Mouse (Mus musculus) forebrain, postnatal 0 days (tissue): ENCODE measurements at regions not wholly inside any gene's neighbourhood (a gene's known extent, or its start where the extent isn't known, plus 50 kb on each side); places are given as distances from the start of the nearest gene placed in this dataset.

Experiments used
- ATAC-seq: fragments of 200-750 bp; cut with Nextera tagmentation; 2 replicates; pipeline ENCODE4 v1.8.0; 2017; ENCODE audit warnings: mild to moderate bottlenecking, moderate library complexity
- DNase-seq: peaks from one replicate; pipeline ENCODE4 v3.0.0-alpha.2; 2015
- H3K27ac ChIP-seq: fragments of 300-500 bp; sonication (generic); 2 replicates; pipeline ENCODE4 v1.5.1; 2014; ENCODE audit warnings: low read depth, mild to moderate bottlenecking, antibody characterized with exemption, low read length, moderate library complexity, mixed read lengths
- H3K27me3 ChIP-seq: fragments of 300-500 bp; sonication (generic); 2 replicates; pipeline ENCODE4 v1.6.1; 2014; ENCODE audit warnings: mild to moderate bottlenecking, low read length, mixed read lengths; ENCODE audit not compliant: insufficient read depth
- H3K36me3 ChIP-seq: fragments of 300-500 bp; sonication (generic); 2 replicates; pipeline ENCODE4 v1.6.1; 2014; ENCODE audit warnings: mild to moderate bottlenecking, moderate library complexity; ENCODE audit not compliant: insufficient read depth
- H3K4me1 ChIP-seq: fragments of 300-500 bp; sonication (generic); 2 replicates; pipeline ENCODE4 v1.6.1; 2014; ENCODE audit warnings: antibody characterized with exemption; ENCODE audit not compliant: insufficient read depth
- H3K4me2 ChIP-seq: fragments of 300-500 bp; sonication (generic); 2 replicates; pipeline ENCODE4 v1.6.1; 2014; ENCODE audit warnings: low read depth, mild to moderate bottlenecking, moderate library complexity
- H3K4me3 ChIP-seq: fragments of 300-500 bp; sonication (generic); 2 replicates; pipeline ENCODE4 v1.5.1; 2014; ENCODE audit warnings: low read depth, low read length, mixed read lengths
- H3K9ac ChIP-seq: fragments of 300-500 bp; sonication (generic); 2 replicates; pipeline ENCODE4 v1.6.1; 2014; ENCODE audit warnings: mild to moderate bottlenecking
- H3K9me3 ChIP-seq: fragments of 300-500 bp; sonication (generic); 2 replicates; pipeline ENCODE4 v1.6.1; 2016; ENCODE audit warnings: low read length
- CTCF ChIP-seq: sonication (generic); IDR thresholded peaks from 2 replicates; pipeline ENCODE4 v1.5.1; 2016; ENCODE audit warnings: antibody characterized with exemption, control low read depth, low read depth
- WGBS: fragments of 180-500 bp; shearing (Covaris S2); extraction: QIAGEN DNeasy Blood & Tissue Kit; methylation state at CpG from one replicate; pipeline ENCODE4 v1.1.7; 2014; 5-methylcytosine and 5-hydroxymethylcytosine counted together

DNA sequence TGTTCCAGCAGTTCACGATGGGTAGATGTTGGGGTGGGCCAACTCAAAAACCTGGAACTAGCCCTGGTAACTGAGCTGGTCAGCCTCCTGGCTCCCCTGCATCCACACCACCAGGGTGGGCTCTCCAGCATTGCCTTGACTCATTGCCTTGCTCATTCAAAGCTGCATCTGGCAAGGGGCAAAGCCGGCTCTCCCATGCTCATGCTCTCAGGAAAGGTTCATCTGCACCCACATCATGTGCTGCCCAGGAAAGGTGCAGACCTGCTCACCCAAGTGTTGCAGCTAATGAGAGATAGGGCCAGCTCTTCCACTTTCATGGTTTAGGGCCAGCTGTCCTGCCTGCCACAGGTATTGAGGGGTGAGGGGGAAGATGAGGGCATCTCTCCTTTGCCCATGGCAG lies 437.9 kb downstream of the Glrx3 start:
- Histone ChIP-seq H3K9ac (no peak overlapping the region), H3K4me1 (no peaks in the 10 kb centered on the region), H3K27me3 (no peaks in the 10 kb centered on the region), H3K27ac (no peak overlapping the region), H3K36me3 (no peaks in the 10 kb centered on the region), H3K4me3 (no peak overlapping the region), H3K9me3 (no peaks in the 10 kb centered on the region), H3K4me2 (no peak overlapping the region)
- 93% methylated on average over 2 of the region's 2 CpGs for WGBS
- ATAC-seq = no peak
- no peak for TF ChIP-seq CTCF
- no peak for DNase-seq

GRCm38 (mm10) chr7:137879296-137879695 lies 441.9 kb downstream of the Glrx3 start:
- ATAC-seq (no peak), DNase-seq (no peak)
- TF ChIP-seq CTCF = no peak
- H3K9me3 ChIP-seq = no peaks in the 10 kb centered on the region
- H3K9ac ChIP-seq = no peak overlapping the region
- no peaks in the 10 kb centered on the region for H3K27me3 ChIP-seq
- H3K4me3 ChIP-seq = no peak overlapping the region
- no peaks in the 10 kb centered on the region for H3K36me3 ChIP-seq
- H3K27ac ChIP-seq = no peak overlapping the region
- H3K4me2 ChIP-seq = no peak overlapping the region
- no peaks in the 10 kb centered on the region for H3K4me1 ChIP-seq
- WGBS = 78% methylated on average over 12 of the region's 12 CpGs

- Histone ChIP-seq H3K36me3 (no peaks in the 10 kb centered on the region), H3K4me1 (no peaks in the 10 kb centered on the region), H3K27me3 (no peaks in the 10 kb centered on the region), H3K4me3 (no peak overlapping the region), H3K9me3 (no peaks in the 10 kb centered on the region), H3K4me2 (no peak overlapping the region), H3K9ac (no peak overlapping the region), H3K27ac (no peak overlapping the region)
- DNase-seq (no peak), ATAC-seq (no peak)
- 62% methylated on average over 5 of the region's 5 CpGs for WGBS
- no peak for TF ChIP-seq CTCF
These were observed 445.5 kb downstream of the Glrx3 start for GRCm38 (mm10) chr7:137882876-137883275.

DNA sequence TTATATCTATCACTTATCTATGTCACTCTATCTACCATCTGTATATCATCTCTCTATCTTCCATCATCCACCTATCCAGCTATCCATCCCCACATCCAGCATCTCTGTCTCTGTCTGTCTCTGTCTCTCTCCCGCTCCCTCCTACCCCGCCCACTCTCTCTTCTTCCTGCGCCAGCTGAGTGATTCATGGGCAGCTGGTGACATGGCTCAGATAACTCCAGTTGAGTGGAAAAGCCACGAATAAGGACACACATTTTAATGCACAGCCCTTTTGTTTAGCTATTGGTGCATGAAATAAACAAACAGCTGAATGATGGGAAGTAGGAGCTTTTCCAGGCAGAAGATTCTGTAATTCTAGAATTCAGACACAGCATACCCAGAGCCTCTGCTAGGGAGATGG lies 446.3 kb downstream of the Glrx3 start:
- 67% methylated on average over 4 of the region's 4 CpGs for WGBS
- H3K9ac ChIP-seq = no peak overlapping the region
- no peak overlapping the region for H3K27ac ChIP-seq
- no peaks in the 10 kb centered on the region for H3K36me3 ChIP-seq
- no peaks in the 10 kb centered on the region for H3K9me3 ChIP-seq
- no peak overlapping the region for H3K4me2 ChIP-seq
- ATAC-seq = no peak
- no peaks in the 10 kb centered on the region for H3K4me1 ChIP-seq
- TF ChIP-seq CTCF = no peak
- no peaks in the 10 kb centered on the region for H3K27me3 ChIP-seq
- DNase-seq = no peak
- H3K4me3 ChIP-seq = no peak overlapping the region

GRCm38 (mm10) chr7:137885146-137885545 lies 447.7 kb downstream of the Glrx3 start:
- Histone ChIP-seq H3K4me2 (no peak overlapping the region), H3K9ac (no peak overlapping the region), H3K9me3 (no peaks in the 10 kb centered on the region), H3K36me3 (no peaks in the 10 kb centered on the region), H3K27me3 (no peaks in the 10 kb centered on the region), H3K4me3 (no peak overlapping the region), H3K4me1 (no peaks in the 10 kb centered on the region), H3K27ac (no peak overlapping the region)
- no peak for DNase-seq
- no peak for ATAC-seq
- 60% methylated on average over 8 of the region's 8 CpGs for WGBS
- TF ChIP-seq CTCF = no peak

- no peak for TF ChIP-seq CTCF
- ATAC-seq (no peak), DNase-seq (no peak)
- Histone ChIP-seq H3K27ac (no peak overlapping the region), H3K4me3 (no peak overlapping the region), H3K27me3 (no peaks in the 10 kb centered on the region), H3K4me2 (no peak overlapping the region), H3K9ac (no peak overlapping the region), H3K9me3 (no peaks in the 10 kb centered on the region), H3K36me3 (no peaks in the 10 kb centered on the region), H3K4me1 (no peaks in the 10 kb centered on the region)
- WGBS = 77% methylated on average over 11 of the region's 11 CpGs
These were observed 451.3 kb downstream of the Glrx3 start for GRCm38 (mm10) chr7:137888731-137889130.

DNA sequence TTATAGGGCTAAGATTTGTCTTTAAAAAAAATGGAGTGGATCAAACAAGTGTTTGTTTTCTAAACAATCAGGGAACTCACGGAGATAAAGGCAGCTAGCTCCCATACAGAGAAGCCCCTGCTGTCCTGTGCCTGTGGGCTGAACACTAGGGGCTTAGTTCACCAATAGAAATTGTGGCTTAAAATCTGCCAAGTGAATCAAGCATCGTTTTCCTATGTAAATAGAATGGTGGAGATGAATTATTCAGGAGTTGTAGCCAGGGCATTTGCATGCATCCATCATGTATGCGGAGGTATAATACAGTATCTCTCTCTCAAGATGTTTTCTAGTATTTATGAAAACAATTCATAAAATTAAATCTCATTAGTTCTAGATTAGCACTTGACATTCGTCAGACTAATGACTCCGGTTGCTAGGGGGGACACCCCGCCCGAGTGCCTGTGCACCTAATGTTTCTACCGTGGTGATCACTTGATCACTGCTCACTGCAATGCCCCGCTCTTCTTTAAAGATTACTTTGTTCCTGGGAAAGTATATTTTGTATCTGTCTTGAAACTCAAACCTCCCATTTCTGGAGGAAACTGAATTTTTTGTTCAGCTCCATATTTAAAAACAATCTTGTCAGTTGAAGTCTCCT lies 469.1 kb downstream of the Glrx3 start:
- H3K36me3 ChIP-seq = no peaks in the 10 kb centered on the region
- peak; percentile 8; the same call in 1 of the 2 replicates for TF ChIP-seq CTCF
- no peaks in the 10 kb centered on the region for H3K4me1 ChIP-seq
- no peaks in the 10 kb centered on the region for H3K9me3 ChIP-seq
- no peak overlapping the region for H3K27ac ChIP-seq
- peak; percentile 27 for DNase-seq
- no peak overlapping the region for H3K4me2 ChIP-seq
- H3K4me3 ChIP-seq = no peak overlapping the region
- H3K9ac ChIP-seq = no peak overlapping the region
- 21% methylated on average over 9 of the region's 9 CpGs for WGBS
- H3K27me3 ChIP-seq = no peaks in the 10 kb centered on the region
- no peak; the same call in 1 of the 2 replicates for ATAC-seq
